Mouse (Mus musculus) small intestine, adult 2 months (tissue): Measurements from ENCODE around the gene Traf3.

Experiments
- CTCF ChIP-seq: fragments of 200-500 bp; IDR thresholded peaks from 2 replicates; pipeline ENCODE4 v1.5.1; 2012; ENCODE audit warnings: low read depth, mild to moderate bottlenecking, control low read depth, inconsistent platforms, low read length, moderate library complexity, mixed read lengths; ENCODE audit not compliant: insufficient replicate concordance, insufficient read length; ENCODE audit errors: extremely low read depth
- POLR2A ChIP-seq: fragments of 200-500 bp; IDR thresholded peaks from 2 replicates; pipeline ENCODE4 v1.6.1; 2012; ENCODE audit warnings: low read depth, mild to moderate bottlenecking, control low read depth, inconsistent platforms, low read length, moderate library complexity

DNA sequence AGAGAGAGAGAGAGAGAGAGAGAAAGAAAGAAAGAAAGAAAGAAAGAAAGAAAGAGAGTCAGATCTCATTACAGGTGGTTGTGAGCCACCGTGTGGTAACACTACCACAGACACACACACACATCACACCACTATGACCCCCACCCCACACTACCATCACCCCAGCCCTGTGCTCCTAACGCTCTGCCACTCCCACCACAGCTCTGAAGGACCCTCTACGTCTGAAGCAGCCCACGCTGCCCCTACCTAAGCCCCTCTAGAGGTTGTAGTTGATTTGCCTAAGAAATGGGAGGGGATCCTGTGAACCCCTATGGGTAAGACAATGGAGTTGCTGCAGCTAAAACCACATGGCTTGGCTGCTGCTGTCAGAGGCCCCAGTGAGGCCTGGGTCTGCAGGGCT is 117.4 kb downstream of the Traf3 start:
- no peak for TF ChIP-seq CTCF
- no peak for TF ChIP-seq POLR2A
